Mouse (Mus musculus): ENCODE results near the gene B3gat3. TPM values are rescaled to one million over a fixed set of nuclear protein-coding genes. Genes with fewer than 3 reads are reported as not detected.
A peak's percentile ranks its signal among the peaks of the same experiment; 100 is the strongest.

Gene B3gat3
- total and polyA plus RNA-seq, 3 experiments = 35.4 to 59.4 (median 42.3) TPM

- 0 out of 2 replicates have a peak, but pooled peaks cover 1% of the 10 kb centered on the region for H3K79me2 ChIP-seq (replicated peaks; ENCODE audit: control insufficient read depth, insufficient read depth, low read length)
- intact Hi-C loops (cut with DNase I) = no loop called here
- WGBS = 87% methylated on average over 7 of the region's 7 CpGs
These were observed 45.1 kb upstream of the B3gat3 start for GRCm38 (mm10) chr19:8875031-8875430.

GRCm38 (mm10) chr19:8880311-8881033 lies 39.7 kb upstream of the B3gat3 start, which contains the start of gene Uqcc3:
TSS of gene Uqcc3 (minus strand) at chr19:8880923.
- Histone ChIP-seq H3K4me1 (ENCODE audit: control insufficient read depth, insufficient read depth, low read length) (peaks cover 4% of the 10 kb centered on the region), H3K36me3 (ENCODE audit: control insufficient read depth, insufficient read depth, low read length) (peaks cover 6% of the 10 kb centered on the region), H3K79me2 (replicated peaks; ENCODE audit: control insufficient read depth, insufficient read depth, low read length) (no peaks in the 10 kb centered on the region), H3K4me3 (peak within 1 kb of the TSS; percentile 78), H3K27me3 (ENCODE audit: control insufficient read depth, insufficient read depth, low read length) (no peaks in the 10 kb centered on the region), H3K27ac (peak within 1 kb of the TSS; percentile 85), H3K9ac (ENCODE audit: low read depth, low read length) (peak within 1 kb of the TSS; percentile 90)
- DNase-seq = peak; percentile 90 to 91
- intact Hi-C loops (cut with DNase I) = loop anchor here (1.0 kb wide), 1 partner anchor 9 kb away; the partner anchor contains the start of gene Ubxn1
- under 1% methylated on average over 42 of the region's 42 CpGs for WGBS
- TF ChIP-seq POLR2A (IDR thresholded peaks at IDR 0.05; ENCODE audit: insufficient read depth, low read depth, low read length) (peak; percentile 92), CTCF (IDR thresholded peaks at IDR 0.05) (no peak), EP300 (IDR thresholded peaks at IDR 0.05; ENCODE audit: insufficient read depth, low read depth, low read length) (peak; percentile 74; the same call in 1 of the 2 replicates)

More at GRCm38 (mm10) chr19:8875031-8875430, 45.1 kb upstream of the B3gat3 start:
- TF ChIP-seq EP300 (IDR thresholded peaks at IDR 0.05; ENCODE audit: insufficient read depth, low read depth, low read length) = no peak
- TF ChIP-seq POLR2A (IDR thresholded peaks at IDR 0.05; ENCODE audit: insufficient read depth, low read depth, low read length) = no peak
- TF ChIP-seq CTCF (IDR thresholded peaks at IDR 0.05) = no peak
- DNase-seq = no peak
- no peak overlapping the region for H3K27ac ChIP-seq
- peaks cover 8% of the 10 kb centered on the region for H3K36me3 ChIP-seq (ENCODE audit: control insufficient read depth, insufficient read depth, low read length)
- no peaks in the 10 kb centered on the region for H3K27me3 ChIP-seq (ENCODE audit: control insufficient read depth, insufficient read depth, low read length)
- H3K4me1 ChIP-seq (ENCODE audit: control insufficient read depth, insufficient read depth, low read length) = peaks cover 5% of the 10 kb centered on the region
- no peak overlapping the region for H3K9ac ChIP-seq (ENCODE audit: low read depth, low read length)
- no peak overlapping the region for H3K4me3 ChIP-seq

- Histone ChIP-seq H3K27me3 (ENCODE audit: control insufficient read depth, insufficient read depth, low read length) (no peaks in the 10 kb centered on the region), H3K27ac (peak overlapping the region; percentile 85), H3K4me3 (peak overlapping the region; percentile 78), H3K36me3 (ENCODE audit: control insufficient read depth, insufficient read depth, low read length) (peaks cover 6% of the 10 kb centered on the region), H3K79me2 (replicated peaks; ENCODE audit: control insufficient read depth, insufficient read depth, low read length) (no peaks in the 10 kb centered on the region), H3K9ac (ENCODE audit: low read depth, low read length) (no peak overlapping the region), H3K4me1 (ENCODE audit: control insufficient read depth, insufficient read depth, low read length) (peaks cover 4% of the 10 kb centered on the region)
- TF ChIP-seq EP300 (IDR thresholded peaks at IDR 0.05; ENCODE audit: insufficient read depth, low read depth, low read length) = no peak
- no peak for TF ChIP-seq POLR2A (IDR thresholded peaks at IDR 0.05; ENCODE audit: insufficient read depth, low read depth, low read length)
- TF ChIP-seq CTCF (IDR thresholded peaks at IDR 0.05) = no peak
- DNase-seq = no peak
- 3% methylated on average over 3 of the region's 3 CpGs for WGBS
- intact Hi-C loops (cut with DNase I) = no loop called here
These were observed 39.2 kb upstream of the B3gat3 start for GRCm38 (mm10) chr19:8881034-8881392.

- Histone ChIP-seq H3K9ac (ENCODE audit: low read depth, low read length) (no peak within 1 kb of the TSS), H3K4me3 (no peak within 1 kb of the TSS), H3K79me2 (replicated peaks; ENCODE audit: control insufficient read depth, insufficient read depth, low read length) (no peaks in the 10 kb centered on the region; the same call in 1 of the 2 replicates), H3K27me3 (ENCODE audit: control insufficient read depth, insufficient read depth, low read length) (no peaks in the 10 kb centered on the region), H3K4me1 (ENCODE audit: control insufficient read depth, insufficient read depth, low read length) (peaks cover 7% of the 10 kb centered on the region), H3K36me3 (ENCODE audit: control insufficient read depth, insufficient read depth, low read length) (peaks cover 6% of the 10 kb centered on the region), H3K27ac (no peak within 1 kb of the TSS)
- WGBS = 57% methylated on average over 3 of the region's 3 CpGs
- intact Hi-C loops (cut with DNase I) = no loop called here
- no peak for DNase-seq
- no peak for TF ChIP-seq POLR2A (IDR thresholded peaks at IDR 0.05; ENCODE audit: insufficient read depth, low read depth, low read length)
- TF ChIP-seq EP300 (IDR thresholded peaks at IDR 0.05; ENCODE audit: insufficient read depth, low read depth, low read length) = no peak
- no peak for TF ChIP-seq CTCF (IDR thresholded peaks at IDR 0.05)
These were observed 36.6 kb upstream of the B3gat3 start, which contains the start of the genes Lbhd1 and Gm49403 for GRCm38 (mm10) chr19:8883616-8884015. TSS of gene Lbhd1 (plus strand) at chr19:8883732. TSS of gene Gm49403 (plus strand) at chr19:8883930.

- TF ChIP-seq POLR2A (IDR thresholded peaks at IDR 0.05; ENCODE audit: insufficient read depth, low read depth, low read length) (no peak), EP300 (IDR thresholded peaks at IDR 0.05; ENCODE audit: insufficient read depth, low read depth, low read length) (no peak), CTCF (IDR thresholded peaks at IDR 0.05) (no peak)
- Histone ChIP-seq H3K27ac (no peak overlapping the region), H3K27me3 (ENCODE audit: control insufficient read depth, insufficient read depth, low read length) (no peaks in the 10 kb centered on the region), H3K36me3 (ENCODE audit: control insufficient read depth, insufficient read depth, low read length) (no peaks in the 10 kb centered on the region; the same call in 1 of the 2 replicates), H3K4me1 (ENCODE audit: control insufficient read depth, insufficient read depth, low read length) (peaks cover 3% of the 10 kb centered on the region; the same call in 1 of the 2 replicates), H3K79me2 (replicated peaks; ENCODE audit: control insufficient read depth, insufficient read depth, low read length) (no peaks in the 10 kb centered on the region; the same call in 1 of the 2 replicates), H3K4me3 (no peak overlapping the region), H3K9ac (ENCODE audit: low read depth, low read length) (no peak overlapping the region)
- DNase-seq = no peak
- intact Hi-C loops (cut with DNase I) = no loop called here
- 29% methylated on average over 1 of the region's 1 CpGs for WGBS
These were observed 33.1 kb upstream of the B3gat3 start for GRCm38 (mm10) chr19:8886916-8887584.
